Mouse (Mus musculus): ENCODE results near the gene Nabp2. TPM values are rescaled to one million over a fixed set of nuclear protein-coding genes. Genes with fewer than 3 reads are reported as not detected.
A peak's percentile ranks its signal among the peaks of the same experiment; 100 is the strongest.

The Nabp2 gene
- polyA plus RNA-seq, 1 experiment from 2014 or later = 33.8 TPM

- no peaks in the 10 kb centered on the region for H3K9me3 ChIP-seq (ENCODE audit: low read length)
- H3K4me3 ChIP-seq (ENCODE audit: low read depth, low read length) = peak overlapping the region; percentile 78
- H3K27me3 ChIP-seq (ENCODE audit: insufficient read depth, low read length) = no peaks in the 10 kb centered on the region
- peaks cover 26% of the 10 kb centered on the region for H3K4me1 ChIP-seq (ENCODE audit: insufficient read depth)
- ATAC-seq (no peak; the same call in 1 of the 2 replicates), DNase-seq (no peak)
- H3K4me2 ChIP-seq (ENCODE audit: low read depth, low read length) = peak overlapping the region; percentile 94
- H3K36me3 ChIP-seq (replicated peaks; ENCODE audit: insufficient read depth, low read length) = peaks cover 12% of the 10 kb centered on the region
- 18% methylated on average over 35 of the region's 35 CpGs for WGBS (ENCODE audit: insufficient replicate concordance)
- peak overlapping the region; percentile 48 for H3K27ac ChIP-seq (ENCODE audit: low read depth)
- TF ChIP-seq EP300 (IDR thresholded peaks at IDR 0.05; ENCODE audit: low read depth) (no peak), CTCF (IDR thresholded peaks at IDR 0.05; ENCODE audit: low read depth) (no peak)
- peak overlapping the region; percentile 78 for H3K9ac ChIP-seq (replicated peaks)
These were observed 2.4 kb downstream of the Nabp2 start for GRCm38 (mm10) chr10:128408591-128409535.

GRCm38 (mm10) chr10:128403931-128404330 lies 7.4 kb downstream of the Nabp2 start:
- DNase-seq (no peak), ATAC-seq (no peak)
- Histone ChIP-seq H3K4me3 (ENCODE audit: low read depth, low read length) (no peak overlapping the region), H3K27ac (ENCODE audit: low read depth) (no peak overlapping the region), H3K4me2 (ENCODE audit: low read depth, low read length) (no peak overlapping the region), H3K9me3 (ENCODE audit: low read length) (no peaks in the 10 kb centered on the region), H3K9ac (replicated peaks) (no peak overlapping the region), H3K4me1 (ENCODE audit: insufficient read depth) (no peaks in the 10 kb centered on the region; the same call in none of the 2 replicates), H3K36me3 (replicated peaks; ENCODE audit: insufficient read depth, low read length) (peaks cover 12% of the 10 kb centered on the region), H3K27me3 (ENCODE audit: insufficient read depth, low read length) (no peaks in the 10 kb centered on the region)
- TF ChIP-seq CTCF (IDR thresholded peaks at IDR 0.05; ENCODE audit: low read depth) (no peak), EP300 (IDR thresholded peaks at IDR 0.05; ENCODE audit: low read depth) (no peak)
- WGBS (ENCODE audit: insufficient replicate concordance) = 87% methylated on average over 7 of the region's 7 CpGs

- H3K36me3 ChIP-seq (replicated peaks; ENCODE audit: insufficient read depth, low read length) = peaks cover 9% of the 10 kb centered on the region; the same call in 1 of the 2 replicates
- H3K9me3 ChIP-seq (ENCODE audit: low read length) = no peaks in the 10 kb centered on the region
- WGBS (ENCODE audit: insufficient replicate concordance) = 76% methylated on average over 9 of the region's 9 CpGs
- no peak overlapping the region for H3K4me2 ChIP-seq (ENCODE audit: low read depth, low read length)
- H3K27me3 ChIP-seq (ENCODE audit: insufficient read depth, low read length) = no peaks in the 10 kb centered on the region
- no peak overlapping the region for H3K27ac ChIP-seq (ENCODE audit: low read depth)
- TF ChIP-seq CTCF (IDR thresholded peaks at IDR 0.05; ENCODE audit: low read depth) (no peak), EP300 (IDR thresholded peaks at IDR 0.05; ENCODE audit: low read depth) (no peak)
- H3K4me3 ChIP-seq (ENCODE audit: low read depth, low read length) = no peak overlapping the region
- ATAC-seq (no peak), DNase-seq (no peak)
- H3K9ac ChIP-seq (replicated peaks) = no peak overlapping the region
- peaks cover 4% of the 10 kb centered on the region; the same call in 1 of the 2 replicates for H3K4me1 ChIP-seq (ENCODE audit: insufficient read depth)
These were observed 9.7 kb downstream of the Nabp2 start for GRCm38 (mm10) chr10:128401638-128402037.

GRCm38 (mm10) chr10:128401056-128401455 lies 10.2 kb downstream of the Nabp2 start, which contains the start of gene Slc39a5:
Slc39a5 (minus strand) TSS chr10:128401229.
- peak within 1 kb of the TSS; percentile 42 for H3K4me3 ChIP-seq (ENCODE audit: low read depth, low read length)

GRCm38 (mm10) chr10:128400338-128400737 lies 11.0 kb downstream of the Nabp2 start:
- Histone ChIP-seq H3K9me3 (ENCODE audit: low read length) (no peaks in the 10 kb centered on the region), H3K9ac (replicated peaks) (peak overlapping the region; percentile 51), H3K4me1 (ENCODE audit: insufficient read depth) (peaks cover 15% of the 10 kb centered on the region; the same call in 1 of the 2 replicates), H3K4me2 (ENCODE audit: low read depth, low read length) (peak overlapping the region; percentile 59), H3K27ac (ENCODE audit: low read depth) (no peak overlapping the region), H3K36me3 (replicated peaks; ENCODE audit: insufficient read depth, low read length) (no peaks in the 10 kb centered on the region; the same call in 1 of the 2 replicates), H3K4me3 (ENCODE audit: low read depth, low read length) (peak overlapping the region; percentile 42; the same call in 1 of the 2 replicates), H3K27me3 (ENCODE audit: insufficient read depth, low read length) (no peaks in the 10 kb centered on the region)
- DNase-seq (peak; percentile 51), ATAC-seq (peak; percentile 47; the same call in 1 of the 2 replicates)
- 38% methylated on average over 5 of the region's 5 CpGs for WGBS (ENCODE audit: insufficient replicate concordance)
- no peak for TF ChIP-seq EP300 (IDR thresholded peaks at IDR 0.05; ENCODE audit: low read depth)
- TF ChIP-seq CTCF (IDR thresholded peaks at IDR 0.05; ENCODE audit: low read depth) = no peak

More at GRCm38 (mm10) chr10:128401056-128401455, 10.2 kb downstream of the Nabp2 start, which contains the start of gene Slc39a5:
- 31% methylated on average over 2 of the region's 2 CpGs for WGBS (ENCODE audit: insufficient replicate concordance)
- peaks cover 8% of the 10 kb centered on the region; the same call in 1 of the 2 replicates for H3K4me1 ChIP-seq (ENCODE audit: insufficient read depth)
- DNase-seq = no peak
- peaks cover 7% of the 10 kb centered on the region; the same call in 1 of the 2 replicates for H3K36me3 ChIP-seq (replicated peaks; ENCODE audit: insufficient read depth, low read length)
- no peak for ATAC-seq
- no peaks in the 10 kb centered on the region for H3K9me3 ChIP-seq (ENCODE audit: low read length)
- H3K27me3 ChIP-seq (ENCODE audit: insufficient read depth, low read length) = no peaks in the 10 kb centered on the region
- H3K4me2 ChIP-seq (ENCODE audit: low read depth, low read length) = peak within 1 kb of the TSS; percentile 59
- H3K27ac ChIP-seq (ENCODE audit: low read depth) = 0 out of 2 replicates have a peak within 1 kb of the TSS, but pooled peaks have one; percentile 29
- H3K9ac ChIP-seq (replicated peaks) = peak within 1 kb of the TSS; percentile 51
- TF ChIP-seq CTCF (IDR thresholded peaks at IDR 0.05; ENCODE audit: low read depth) (no peak), EP300 (IDR thresholded peaks at IDR 0.05; ENCODE audit: low read depth) (no peak)

GRCm38 (mm10) chr10:128397466-128397865 lies 13.8 kb downstream of the Nabp2 start:
- Histone ChIP-seq H3K36me3 (replicated peaks; ENCODE audit: insufficient read depth, low read length) (peaks cover under 1% of the 10 kb centered on the region), H3K4me1 (ENCODE audit: insufficient read depth) (peaks cover 15% of the 10 kb centered on the region; the same call in 1 of the 2 replicates), H3K27ac (ENCODE audit: low read depth) (no peak overlapping the region), H3K9ac (replicated peaks) (no peak overlapping the region), H3K27me3 (ENCODE audit: insufficient read depth, low read length) (no peaks in the 10 kb centered on the region), H3K9me3 (ENCODE audit: low read length) (no peaks in the 10 kb centered on the region), H3K4me2 (ENCODE audit: low read depth, low read length) (no peak overlapping the region), H3K4me3 (ENCODE audit: low read depth, low read length) (no peak overlapping the region)
- no peak for TF ChIP-seq EP300 (IDR thresholded peaks at IDR 0.05; ENCODE audit: low read depth)
- no peak for TF ChIP-seq CTCF (IDR thresholded peaks at IDR 0.05; ENCODE audit: low read depth)
- ATAC-seq (no peak), DNase-seq (no peak)
- WGBS (ENCODE audit: insufficient replicate concordance) = 73% methylated on average over 7 of the region's 7 CpGs

Data from liver, postnatal 0 days (tissue).